In genomic region chr2:178636901-178637300, GRCm38 (mm10) we compare ENCODE assay signal across 23 mouse cellular contexts.
"Had no signal": no experiment of that assay in that cellular context is flagged by ENCODE, and none has a peak within 500 bp of the region (broad histone marks: within the 10 kb centered on the region; RNA-seq: fewer than 3 reads in every experiment).

No protein-coding gene starts in this region.

- H3K27me3 ChIP-seq: limb, embryonic 13.5 days; midbrain, embryonic 13.5 days; neural tube, embryonic 13.5 days; stomach, embryonic 15.5 days had no signal

- H3K9me3 ChIP-seq: limb, embryonic 10.5 days; limb, embryonic 13.5 days; midbrain, embryonic 10.5 days; midbrain, embryonic 13.5 days; neural tube, embryonic 13.5 days; stomach, embryonic 15.5 days had no signal

- H3K4me2 ChIP-seq: limb, embryonic 13.5 days; lung, embryonic 14.5 days; midbrain, embryonic 13.5 days; neural tube, embryonic 13.5 days; stomach, embryonic 15.5 days had no signal

- H3K4me3 ChIP-seq: layer of hippocampus, adult 2 months; limb, embryonic 10.5 days; limb, embryonic 13.5 days; midbrain, embryonic 10.5 days; midbrain, embryonic 13.5 days; myocyte; neural tube, embryonic 13.5 days; stomach, embryonic 15.5 days had no signal

- H3K9ac ChIP-seq: limb, embryonic 13.5 days; liver, embryonic 14.5 days; liver, postnatal 0 days; lung, embryonic 14.5 days; midbrain, embryonic 13.5 days; neural tube, embryonic 13.5 days; stomach, embryonic 15.5 days had no signal

- ATAC-seq: hindbrain, postnatal 0 days; inflammation-experienced regulatory T-cells, adult 6 months; intestine, embryonic 16.5 days; liver, postnatal 0 days; lung, postnatal 0 days; midbrain, embryonic 13.5 days; midbrain, embryonic 16.5 days had no signal

- DNase-seq: layer of hippocampus, adult 9-11 months; liver; liver, postnatal 0 days; lung, embryonic 14.5 days; lung, postnatal 4 days; retina, postnatal 1 day; right cerebral cortex, postnatal 25 days; spleen, adult 18-20 months; thymus, postnatal 25 days had no signal

- H3K36me3 ChIP-seq: limb, embryonic 10.5 days; limb, embryonic 13.5 days; midbrain, embryonic 10.5 days; midbrain, embryonic 13.5 days; neural tube, embryonic 13.5 days; stomach, embryonic 15.5 days had no signal

- H3K27ac ChIP-seq: hindbrain, postnatal 0 days; layer of hippocampus, adult 2 months; limb, embryonic 10.5 days; limb, embryonic 13.5 days; liver, embryonic 14.5 days; midbrain, embryonic 10.5 days; midbrain, embryonic 13.5 days; neural tube, embryonic 13.5 days; stomach, embryonic 15.5 days had no signal
